Mouse (Mus musculus) common myeloid progenitor, adult 5-6 weeks (primary cell): ENCODE results near the gene Txk. TPM values are rescaled to one million over a fixed set of nuclear protein-coding genes. Genes with fewer than 3 reads are reported as not detected.

Experiments used
- ATAC-seq: replicated peaks from 2 replicates; pipeline ENCODE4 v1.8.0; 2016; ENCODE audit warnings: low read depth, mild to moderate bottlenecking, moderate TSS enrichment, inconsistent platforms; ENCODE audit not compliant: poor library complexity, severe bottlenecking
- total RNA-seq: library from RNA; stranded (forward); fragments of 200-1000, 187-1606 nt; gene quantifications from 2 replicates; pipeline ENCODE4 v1.2.3, GENCODE M21; 2017

Txk gene
- total RNA-seq, 1 experiment from 2014 or later, result 2.5 TPM

GRCm38 (mm10) chr5:72698818-72699499, 53.6 kb downstream of the Txk start:
- no peak for ATAC-seq

DNA sequence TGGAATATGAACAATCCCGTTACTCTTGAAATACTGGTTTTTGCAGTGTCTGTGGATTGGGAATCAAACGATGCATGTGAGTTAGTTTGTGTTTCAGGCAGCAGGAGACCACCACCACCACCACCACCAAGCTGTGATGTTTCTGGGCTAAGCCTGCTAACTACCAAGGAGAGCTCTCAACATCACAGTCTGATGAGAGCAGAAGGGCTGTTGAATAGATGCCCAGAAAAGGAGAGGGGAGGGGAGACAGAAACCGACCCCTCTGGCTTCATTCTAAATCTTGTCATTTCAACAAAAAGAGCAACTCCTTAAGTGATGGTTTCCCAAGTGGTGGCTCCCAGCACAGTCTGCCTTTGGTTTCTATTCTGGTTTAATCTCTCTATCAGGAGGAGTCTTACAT, 54.2 kb downstream of the Txk start:
- ATAC-seq, result no peak

GRCm38 (mm10) chr5:72696491-72696890, 56.1 kb downstream of the Txk start:
- ATAC-seq, result no peak

DNA sequence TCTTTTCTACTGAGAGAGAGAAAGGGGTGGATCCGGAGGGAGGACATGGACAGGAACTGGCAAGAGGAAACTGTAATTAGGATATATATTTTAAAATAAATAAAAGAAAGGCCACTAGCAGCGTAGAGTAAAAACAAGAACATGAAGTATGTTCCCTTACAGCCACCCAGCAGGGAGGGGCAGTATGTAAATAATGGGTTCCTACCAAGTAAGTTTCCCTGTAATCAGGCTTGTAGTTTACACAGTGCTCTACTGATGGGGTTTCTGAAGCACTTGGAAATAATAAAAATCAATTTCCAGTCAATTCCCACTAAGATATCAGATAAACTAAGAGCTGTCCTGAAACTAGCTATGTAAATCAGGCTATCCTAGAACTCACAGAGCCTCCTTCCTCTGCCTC, 57.9 kb downstream of the Txk start:
- no peak for ATAC-seq

DNA sequence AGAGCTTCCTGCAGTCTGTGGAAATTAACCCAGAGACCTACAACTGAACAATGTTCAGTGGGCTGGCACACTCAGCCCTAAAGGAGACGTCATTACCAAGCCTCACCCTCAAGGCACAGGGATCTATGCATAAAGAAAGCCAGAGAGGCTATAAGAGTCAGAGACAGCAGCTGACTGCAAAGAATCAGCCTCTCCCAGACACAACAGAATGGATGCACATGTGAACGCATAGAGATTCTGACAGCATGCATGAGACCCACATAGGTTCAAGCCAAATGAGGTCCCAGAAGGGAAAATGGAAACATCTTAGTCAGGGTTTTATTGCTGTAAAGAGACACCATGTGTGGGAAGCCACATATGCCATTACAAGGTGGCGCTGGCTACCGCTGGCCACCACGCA, 62.1 kb downstream of the Txk start:
- ATAC-seq, result no peak

- no peak for ATAC-seq
Observed at GRCm38 (mm10) chr5:72689556-72689955, 63.0 kb downstream of the Txk start.

GRCm38 (mm10) chr5:72681451-72681850, 71.1 kb downstream of the Txk start:
- ATAC-seq, result no peak

GRCm38 (mm10) chr5:72674994-72675542, 77.5 kb downstream of the Txk start:
- no peak for ATAC-seq

- no peak for ATAC-seq
Observed at GRCm38 (mm10) chr5:72671017-72671699, 81.4 kb downstream of the Txk start.

GRCm38 (mm10) chr5:72668351-72668750, 84.2 kb downstream of the Txk start:
- ATAC-seq, result no peak

- no peak for ATAC-seq
Observed at GRCm38 (mm10) chr5:72666428-72666827, 86.1 kb downstream of the Txk start.

DNA sequence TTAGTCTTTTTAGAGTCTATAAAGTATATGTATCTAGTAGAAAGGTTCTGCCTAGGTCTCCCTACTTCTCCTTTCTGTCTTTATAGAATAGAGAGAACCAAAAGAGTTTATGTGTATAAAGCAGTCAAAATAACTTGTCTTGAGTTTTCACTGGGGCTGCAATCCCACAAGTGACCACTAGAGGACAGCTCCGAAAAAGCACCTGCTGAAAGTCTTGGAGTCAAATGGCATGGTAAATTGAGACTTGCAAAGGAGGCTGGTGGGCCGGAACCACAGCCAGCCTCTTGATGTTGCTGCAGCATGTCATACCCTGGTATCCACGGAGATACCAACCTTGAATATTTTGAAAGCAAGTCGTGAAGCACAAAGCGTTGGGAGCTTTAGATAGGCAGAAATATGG, 87.3 kb downstream of the Txk start:
- peak; percentile 77 for ATAC-seq

DNA sequence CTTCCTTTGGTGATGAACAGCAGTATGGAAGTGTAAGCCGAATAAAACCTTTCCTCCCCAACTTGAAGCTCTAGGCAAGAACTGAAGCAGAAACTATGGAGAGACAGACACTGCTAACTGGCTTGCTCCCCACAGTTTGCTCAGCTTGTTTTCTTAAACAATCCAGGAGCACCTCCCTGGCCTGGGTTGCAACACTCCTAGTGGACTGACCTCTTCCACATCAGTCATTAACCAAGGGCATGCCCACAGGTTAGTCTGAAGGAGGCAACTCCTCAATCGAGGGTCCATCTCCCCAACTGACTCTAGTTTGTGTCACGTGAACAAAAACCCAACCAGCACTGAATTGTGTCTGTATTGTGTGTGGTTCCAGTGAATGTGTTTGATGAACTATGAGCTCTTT, 87.7 kb downstream of the Txk start:
- no peak for ATAC-seq

- ATAC-seq, result no peak
Observed at GRCm38 (mm10) chr5:72664126-72664525, 88.5 kb downstream of the Txk start.

DNA sequence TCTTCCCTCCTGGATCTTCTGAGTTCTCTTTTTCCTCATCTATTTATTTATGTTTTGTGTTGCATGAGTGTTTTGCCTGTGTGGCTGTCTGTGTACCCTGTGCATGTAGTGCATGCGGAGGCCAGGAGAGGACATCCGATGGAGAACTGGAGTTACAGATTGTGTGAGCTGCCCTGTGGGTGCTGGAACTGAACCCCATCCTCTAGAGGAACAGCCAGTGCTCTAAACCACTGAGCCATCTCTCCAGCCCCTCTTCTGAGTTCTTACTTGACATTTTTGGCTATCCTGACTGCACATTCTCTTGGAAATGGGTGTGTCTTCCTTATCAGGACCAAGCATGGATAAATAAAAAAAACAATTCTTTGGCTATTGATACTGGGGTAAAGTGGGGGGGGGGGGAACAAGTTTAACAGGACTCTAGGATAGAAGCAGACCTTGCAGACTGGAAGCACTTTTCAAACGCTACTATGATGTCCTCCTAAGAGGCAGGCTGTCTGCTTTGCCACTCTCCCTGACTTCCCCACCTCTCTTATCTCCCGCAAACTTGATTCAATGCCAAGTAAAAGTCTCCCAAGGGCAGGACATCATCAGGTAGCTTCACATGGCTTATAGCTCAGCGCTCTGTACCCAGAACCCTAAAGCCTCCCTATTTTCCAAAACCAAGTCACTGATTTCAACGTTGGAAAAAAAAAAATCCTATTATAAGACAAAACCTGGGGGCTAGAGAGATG, 91.4 kb downstream of the Txk start:
- 0 out of 2 replicates have a peak, but pooled peaks have one; percentile 28 for ATAC-seq

- ATAC-seq, result no peak
Observed at GRCm38 (mm10) chr5:72658375-72658774, 94.2 kb downstream of the Txk start.

DNA sequence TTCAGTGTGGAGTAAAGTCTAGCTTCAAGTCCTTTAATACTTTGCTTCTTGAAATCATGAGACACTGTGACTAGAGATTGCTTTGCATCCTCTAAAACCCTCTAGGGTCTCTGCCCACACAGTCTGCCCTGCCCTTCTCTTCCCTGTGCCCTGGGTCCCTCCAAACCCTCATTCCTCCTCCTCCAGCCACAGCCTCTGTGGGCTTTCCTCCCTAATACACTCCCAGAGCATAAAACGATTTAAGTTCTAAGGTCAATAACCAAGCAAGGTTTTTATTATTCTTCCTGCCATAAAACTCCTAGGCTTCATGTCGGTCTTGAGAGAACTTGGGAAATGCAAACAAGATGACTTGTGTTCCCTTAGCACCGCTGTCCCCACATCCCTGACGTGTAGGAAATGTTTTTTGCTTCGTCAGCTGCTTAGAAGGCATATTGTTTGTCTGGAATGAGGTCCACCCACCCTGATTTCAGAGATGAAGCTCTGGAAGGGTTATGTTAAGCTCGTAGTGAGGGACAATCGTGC, 96.2 kb downstream of the Txk start:
- no peak for ATAC-seq

- ATAC-seq, result no peak
Observed at GRCm38 (mm10) chr5:72653068-72653674, 99.4 kb downstream of the Txk start.

DNA sequence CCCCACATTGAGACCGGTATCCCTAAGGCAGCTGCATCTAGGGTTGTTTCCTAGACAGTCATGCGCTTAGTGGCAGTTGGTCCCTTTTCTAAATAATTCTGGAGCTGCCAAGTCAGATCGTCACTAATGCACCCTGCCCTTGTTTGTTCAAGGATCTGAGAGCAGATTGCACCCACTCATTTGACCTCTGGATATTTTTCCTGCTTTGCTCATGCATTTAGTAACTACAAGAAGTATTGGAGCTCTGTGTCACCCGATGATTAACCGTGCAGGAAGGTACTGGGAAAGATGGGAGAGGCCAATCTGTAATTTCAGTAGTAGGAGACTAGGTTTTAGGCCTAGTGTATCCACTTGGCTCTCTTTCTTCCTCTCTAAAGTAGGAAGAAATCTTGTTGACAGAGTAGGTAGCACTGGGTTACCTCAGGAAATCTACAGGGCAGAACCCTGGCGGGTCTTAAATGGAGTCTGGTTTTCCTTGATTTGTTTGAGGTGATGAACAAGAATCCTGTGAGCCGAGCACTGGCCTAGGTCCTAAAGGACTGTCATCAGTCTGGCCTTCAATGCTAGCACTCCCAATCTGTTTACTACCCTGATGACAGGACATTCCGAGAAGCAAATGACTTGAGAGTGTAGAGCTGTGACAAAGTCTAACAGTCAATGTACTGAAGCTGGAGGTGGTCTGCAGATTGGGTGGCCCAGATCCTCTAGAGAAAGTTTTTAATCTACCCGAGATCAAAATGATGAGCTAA, 103.4 kb downstream of the Txk start:
- ATAC-seq, result no peak
